Mouse (Mus musculus): ENCODE data around the gene Pacsin1. TPM values are rescaled to one million over a fixed set of nuclear protein-coding genes. Genes with fewer than 3 reads are reported as not detected.

The Pacsin1 gene
- polyA plus RNA-seq, 1 experiment from 2014 or later, result 1.4 TPM

DNA sequence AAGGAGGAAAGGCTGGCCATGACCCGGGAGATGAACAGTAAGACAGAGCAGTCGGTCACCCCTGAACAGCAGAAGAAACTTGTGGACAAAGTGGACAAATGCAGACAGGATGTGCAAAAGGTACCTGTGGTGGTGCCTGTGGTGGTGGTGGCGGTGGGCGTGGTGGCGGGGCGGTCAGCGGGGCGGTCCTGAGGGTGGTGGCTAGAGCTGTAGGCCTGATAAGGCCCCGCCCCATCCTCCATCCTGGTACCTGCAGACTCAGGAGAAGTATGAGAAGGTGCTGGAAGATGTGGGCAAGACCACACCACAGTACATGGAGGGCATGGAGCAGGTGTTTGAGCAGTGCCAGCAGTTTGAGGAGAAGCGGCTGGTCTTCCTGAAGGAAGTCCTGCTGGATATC lies 50.4 kb downstream of the Pacsin1 start:
- ATAC-seq (ENCODE audit: insufficient number of reproducible peaks, low FRiP score), result no peak
- Histone ChIP-seq H3K27ac (ENCODE audit: poor library complexity, severe bottlenecking) (no peak overlapping the region), H3K36me3 (no peaks in the 10 kb centered on the region), H3K9me3 (replicated peaks) (0 out of 2 replicates have a peak, but pooled peaks cover 4% of the 10 kb centered on the region), H3K4me1 (replicated peaks) (peaks cover 13% of the 10 kb centered on the region), H3K4me2 (no peak overlapping the region), H3K4me3 (no peak overlapping the region), H3K27me3 (replicated peaks) (peaks cover 61% of the 10 kb centered on the region), H3K9ac (no peak overlapping the region)
- 21% methylated on average over 10 of the region's 10 CpGs for WGBS

DNA sequence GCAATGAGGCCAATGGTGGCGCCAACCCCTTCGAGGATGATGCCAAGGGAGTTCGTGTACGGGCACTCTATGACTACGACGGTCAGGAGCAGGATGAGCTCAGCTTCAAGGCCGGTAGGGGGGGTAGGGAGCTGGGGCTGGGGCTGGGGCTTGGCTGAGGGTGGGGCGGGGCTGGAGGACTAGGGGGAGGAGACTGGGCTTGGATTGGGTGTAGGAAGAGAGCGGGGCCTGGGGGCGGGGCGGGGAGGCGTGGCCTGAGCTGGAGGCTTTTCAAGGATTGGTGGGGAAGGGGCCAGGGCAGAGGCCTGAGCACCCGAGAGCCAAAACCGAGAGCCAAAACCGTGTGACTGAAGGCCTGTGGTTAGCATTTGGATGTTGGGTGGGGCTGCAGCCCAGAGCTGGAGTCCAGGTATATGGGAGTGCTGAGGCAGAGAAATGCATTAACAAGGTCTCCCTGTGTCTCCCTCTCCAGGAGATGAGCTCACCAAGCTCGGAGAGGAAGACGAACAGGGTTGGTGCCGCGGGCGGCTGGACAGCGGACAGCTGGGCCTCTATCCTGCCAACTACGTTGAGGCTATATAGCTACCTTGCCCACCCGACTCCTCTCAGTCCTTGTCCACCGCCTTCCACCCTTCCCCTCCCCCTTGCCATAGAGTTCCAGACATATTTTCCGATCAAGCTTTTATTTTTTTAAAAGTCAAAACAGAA lies 52.8 kb downstream of the Pacsin1 start:
- Histone ChIP-seq H3K36me3 (no peaks in the 10 kb centered on the region), H3K27ac (ENCODE audit: poor library complexity, severe bottlenecking) (no peak overlapping the region), H3K4me3 (peak overlapping the region; percentile 33), H3K9me3 (replicated peaks) (0 out of 2 replicates have a peak, but pooled peaks cover 4% of the 10 kb centered on the region), H3K27me3 (replicated peaks) (peaks cover 61% of the 10 kb centered on the region), H3K9ac (peak overlapping the region; percentile 34; the same call in 1 of the 2 replicates), H3K4me1 (replicated peaks) (peaks cover 9% of the 10 kb centered on the region; the same call in 1 of the 2 replicates), H3K4me2 (peak overlapping the region; percentile 62)
- 3% methylated on average over 25 of the region's 25 CpGs for WGBS
- ATAC-seq (ENCODE audit: insufficient number of reproducible peaks, low FRiP score), result peak; percentile 87

GRCm38 (mm10) chr17:27709650-27710049 lies 54.3 kb downstream of the Pacsin1 start:
- no peak overlapping the region for H3K9ac ChIP-seq
- no peaks in the 10 kb centered on the region for H3K36me3 ChIP-seq
- WGBS, result 72% methylated on average over 5 of the region's 5 CpGs
- H3K27ac ChIP-seq (ENCODE audit: poor library complexity, severe bottlenecking), result no peak overlapping the region
- H3K4me1 ChIP-seq (replicated peaks), result peaks cover 9% of the 10 kb centered on the region; the same call in 1 of the 2 replicates
- peaks cover 62% of the 10 kb centered on the region for H3K27me3 ChIP-seq (replicated peaks)
- H3K9me3 ChIP-seq (replicated peaks), result 0 out of 2 replicates have a peak, but pooled peaks cover 4% of the 10 kb centered on the region
- no peak overlapping the region for H3K4me3 ChIP-seq
- H3K4me2 ChIP-seq, result no peak overlapping the region
- no peak for ATAC-seq (ENCODE audit: insufficient number of reproducible peaks, low FRiP score)

DNA sequence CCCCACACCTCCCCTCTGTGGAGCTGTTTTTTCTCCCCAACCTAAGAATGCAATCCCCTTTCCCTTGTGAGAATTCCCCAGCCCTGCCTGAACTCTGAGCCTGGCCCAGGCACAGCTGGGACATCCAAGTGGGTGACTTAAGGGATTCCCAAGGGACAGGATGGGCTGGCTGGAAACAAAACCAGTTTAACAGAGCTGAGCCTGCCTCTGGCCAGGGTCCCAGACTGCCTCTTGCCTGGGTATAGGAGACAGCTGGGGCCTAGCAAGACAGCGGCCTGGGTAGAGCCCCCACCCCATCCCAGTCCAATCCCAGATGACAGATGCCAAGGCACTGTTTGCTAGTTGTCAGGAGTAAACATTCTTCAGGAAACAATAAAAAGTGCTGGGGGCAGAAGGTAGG lies 57.5 kb downstream of the Pacsin1 start:
- Histone ChIP-seq H3K27ac (ENCODE audit: poor library complexity, severe bottlenecking) (no peak overlapping the region), H3K4me3 (no peak overlapping the region), H3K4me2 (no peak overlapping the region), H3K9me3 (replicated peaks) (no peaks in the 10 kb centered on the region; the same call in 1 of the 2 replicates), H3K27me3 (replicated peaks) (peaks cover 58% of the 10 kb centered on the region), H3K4me1 (replicated peaks) (peaks cover 17% of the 10 kb centered on the region), H3K36me3 (no peaks in the 10 kb centered on the region), H3K9ac (no peak overlapping the region)
- ATAC-seq (ENCODE audit: insufficient number of reproducible peaks, low FRiP score), result no peak
- 83% methylated on average over 1 of the region's 1 CpGs for WGBS

- no peak overlapping the region for H3K27ac ChIP-seq (ENCODE audit: poor library complexity, severe bottlenecking)
- H3K9ac ChIP-seq, result no peak overlapping the region
- no peaks in the 10 kb centered on the region; the same call in 1 of the 2 replicates for H3K9me3 ChIP-seq (replicated peaks)
- WGBS, result 3% methylated on average over 16 of the region's 16 CpGs
- H3K4me3 ChIP-seq, result peak overlapping the region; percentile 30
- peaks cover 7% of the 10 kb centered on the region; the same call in 1 of the 2 replicates for H3K4me1 ChIP-seq (replicated peaks)
- H3K27me3 ChIP-seq (replicated peaks), result peaks cover 76% of the 10 kb centered on the region
- peak overlapping the region; percentile 58 for H3K4me2 ChIP-seq
- ATAC-seq (ENCODE audit: insufficient number of reproducible peaks, low FRiP score), result peak; percentile 29; the same call in 1 of the 2 replicates
- no peaks in the 10 kb centered on the region for H3K36me3 ChIP-seq
These were observed 61.5 kb downstream of the Pacsin1 start for GRCm38 (mm10) chr17:27716804-27717203.

DNA sequence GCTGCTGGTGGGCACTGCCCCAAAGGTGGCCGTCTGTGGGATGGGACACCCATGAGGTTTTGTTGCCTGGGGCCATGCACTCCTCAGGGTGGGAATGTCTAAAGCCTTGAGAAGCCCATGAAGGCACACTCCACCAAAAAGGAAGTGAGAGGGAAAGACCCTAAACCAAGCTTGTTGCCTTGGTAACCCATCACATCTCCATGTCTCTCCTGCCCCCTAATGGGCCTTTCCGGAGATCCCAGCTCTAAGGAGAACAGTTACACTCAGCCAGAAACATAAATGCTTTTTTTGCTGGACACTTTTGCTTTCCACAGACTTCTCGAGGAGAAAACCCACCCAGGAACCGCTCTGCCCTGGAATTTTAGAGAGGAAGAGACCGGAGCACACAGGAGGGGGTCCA lies 62.9 kb downstream of the Pacsin1 start:
- Histone ChIP-seq H3K36me3 (no peaks in the 10 kb centered on the region), H3K9me3 (replicated peaks) (no peaks in the 10 kb centered on the region; the same call in 1 of the 2 replicates), H3K27ac (ENCODE audit: poor library complexity, severe bottlenecking) (no peak overlapping the region), H3K4me2 (no peak overlapping the region), H3K4me1 (replicated peaks) (peaks cover 7% of the 10 kb centered on the region; the same call in 1 of the 2 replicates), H3K9ac (no peak overlapping the region), H3K27me3 (replicated peaks) (peaks cover 68% of the 10 kb centered on the region), H3K4me3 (no peak overlapping the region)
- ATAC-seq (ENCODE audit: insufficient number of reproducible peaks, low FRiP score), result no peak
- 64% methylated on average over 5 of the region's 5 CpGs for WGBS

GRCm38 (mm10) chr17:27719663-27720062 lies 64.4 kb downstream of the Pacsin1 start:
- no peak overlapping the region for H3K9ac ChIP-seq
- H3K9me3 ChIP-seq (replicated peaks), result no peaks in the 10 kb centered on the region; the same call in 1 of the 2 replicates
- no peak overlapping the region for H3K4me2 ChIP-seq
- no peak overlapping the region for H3K27ac ChIP-seq (ENCODE audit: poor library complexity, severe bottlenecking)
- H3K36me3 ChIP-seq, result no peaks in the 10 kb centered on the region
- no peak for ATAC-seq (ENCODE audit: insufficient number of reproducible peaks, low FRiP score)
- 55% methylated on average over 14 of the region's 14 CpGs for WGBS
- no peak overlapping the region for H3K4me3 ChIP-seq
- H3K4me1 ChIP-seq (replicated peaks), result peaks cover 7% of the 10 kb centered on the region; the same call in 1 of the 2 replicates
- peaks cover 72% of the 10 kb centered on the region for H3K27me3 ChIP-seq (replicated peaks)

DNA sequence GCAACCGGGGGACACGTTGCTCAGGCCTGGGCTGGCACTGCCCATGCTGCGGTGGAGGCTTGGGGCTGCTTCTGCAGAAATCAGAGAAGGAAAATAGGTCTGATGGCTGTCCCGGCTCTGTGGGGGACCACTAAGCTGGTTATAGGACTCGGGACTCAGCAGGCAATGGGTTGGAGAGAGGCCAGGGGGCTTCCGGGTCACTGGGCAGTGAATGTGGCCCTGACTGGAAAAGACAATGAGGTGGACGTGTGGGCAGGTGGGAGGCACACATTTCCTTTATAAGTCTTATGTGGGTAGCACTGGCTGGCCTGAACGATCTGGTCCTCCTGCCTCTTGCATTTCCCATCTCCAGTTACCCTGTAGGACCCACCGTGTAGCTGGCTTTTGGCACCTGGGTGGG lies 65.0 kb downstream of the Pacsin1 start:
- WGBS, result 58% methylated on average over 9 of the region's 9 CpGs
- Histone ChIP-seq H3K27ac (ENCODE audit: poor library complexity, severe bottlenecking) (no peak overlapping the region), H3K9ac (no peak overlapping the region), H3K4me3 (no peak overlapping the region), H3K4me2 (no peak overlapping the region), H3K27me3 (replicated peaks) (peaks cover 75% of the 10 kb centered on the region), H3K36me3 (no peaks in the 10 kb centered on the region), H3K9me3 (replicated peaks) (no peaks in the 10 kb centered on the region; the same call in 1 of the 2 replicates), H3K4me1 (replicated peaks) (peaks cover 13% of the 10 kb centered on the region; the same call in 1 of the 2 replicates)
- no peak for ATAC-seq (ENCODE audit: insufficient number of reproducible peaks, low FRiP score)

- no peaks in the 10 kb centered on the region for H3K36me3 ChIP-seq
- H3K9ac ChIP-seq, result no peak overlapping the region
- peaks cover 18% of the 10 kb centered on the region; the same call in 1 of the 2 replicates for H3K4me1 ChIP-seq (replicated peaks)
- no peaks in the 10 kb centered on the region; the same call in 1 of the 2 replicates for H3K9me3 ChIP-seq (replicated peaks)
- no peak overlapping the region for H3K27ac ChIP-seq (ENCODE audit: poor library complexity, severe bottlenecking)
- H3K4me2 ChIP-seq, result no peak overlapping the region
- no peak for ATAC-seq (ENCODE audit: insufficient number of reproducible peaks, low FRiP score)
- H3K4me3 ChIP-seq, result no peak overlapping the region
- H3K27me3 ChIP-seq (replicated peaks), result peaks cover 81% of the 10 kb centered on the region
- WGBS, result 71% methylated on average over 9 of the region's 9 CpGs
These were observed 65.9 kb downstream of the Pacsin1 start for GRCm38 (mm10) chr17:27721125-27721664.

GRCm38 (mm10) chr17:27724327-27724726 lies 69.0 kb downstream of the Pacsin1 start:
- no peak overlapping the region for H3K4me2 ChIP-seq
- H3K27me3 ChIP-seq (replicated peaks), result peaks cover 55% of the 10 kb centered on the region
- ATAC-seq (ENCODE audit: insufficient number of reproducible peaks, low FRiP score), result no peak
- H3K9ac ChIP-seq, result no peak overlapping the region
- H3K27ac ChIP-seq (ENCODE audit: poor library complexity, severe bottlenecking), result no peak overlapping the region
- WGBS, result 7% methylated on average over 3 of the region's 3 CpGs
- no peaks in the 10 kb centered on the region for H3K9me3 ChIP-seq (replicated peaks)
- H3K4me1 ChIP-seq (replicated peaks), result 0 out of 2 replicates have a peak, but pooled peaks cover 17% of the 10 kb centered on the region
- no peak overlapping the region for H3K4me3 ChIP-seq
- no peaks in the 10 kb centered on the region for H3K36me3 ChIP-seq

- Histone ChIP-seq H3K9me3 (replicated peaks) (no peaks in the 10 kb centered on the region), H3K4me1 (replicated peaks) (0 out of 2 replicates have a peak, but pooled peaks cover 17% of the 10 kb centered on the region), H3K4me3 (no peak overlapping the region), H3K36me3 (no peaks in the 10 kb centered on the region), H3K4me2 (no peak overlapping the region), H3K27ac (ENCODE audit: poor library complexity, severe bottlenecking) (no peak overlapping the region), H3K27me3 (replicated peaks) (peaks cover 49% of the 10 kb centered on the region), H3K9ac (no peak overlapping the region)
- 54% methylated on average over 10 of the region's 10 CpGs for WGBS
- ATAC-seq (ENCODE audit: insufficient number of reproducible peaks, low FRiP score), result no peak
These were observed 69.7 kb downstream of the Pacsin1 start for GRCm38 (mm10) chr17:27725011-27725410.

All from heart, embryonic 12.5 days (tissue).